Mouse (Mus musculus) kidney, adult 8-10 months (tissue): ENCODE measurements around the gene Phox2b.

Experiments
- DNase-seq, 2 experiments: peaks; one replicate each; pipeline ENCODE4 v3.0.0; 2022

The Phox2b gene

DNA sequence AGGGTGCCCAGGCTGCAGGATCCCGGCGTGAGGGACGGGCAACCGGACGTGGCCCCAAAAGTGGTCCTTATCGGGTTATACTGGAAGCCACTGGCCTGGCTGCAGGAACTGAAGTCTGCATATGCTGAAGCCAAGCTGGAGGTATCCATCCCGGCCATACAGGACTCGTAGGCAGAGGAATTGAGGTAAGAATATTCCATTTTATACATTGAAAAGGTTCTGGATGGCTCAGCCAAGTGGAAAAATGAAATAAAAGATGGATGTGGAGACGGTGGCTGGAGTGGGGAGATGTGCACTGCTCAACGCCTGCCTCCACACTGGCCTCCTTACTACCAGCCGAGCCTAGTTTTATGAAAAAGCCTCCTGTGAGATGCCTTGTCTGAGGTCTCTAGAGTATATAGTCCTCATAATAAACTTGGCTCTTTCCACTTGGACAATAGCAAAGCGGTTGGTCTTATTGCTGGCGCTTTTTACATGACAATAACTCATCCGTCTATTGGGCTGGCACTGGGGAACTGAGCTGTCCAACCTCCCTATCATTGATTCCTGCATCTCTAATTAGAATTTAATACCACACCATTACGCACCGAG is at the start of gene Phox2b:
TSS of gene Phox2b (minus strand) at position 569 of the 591 bp plus-strand sequence.
- no peak for DNase-seq

DNA sequence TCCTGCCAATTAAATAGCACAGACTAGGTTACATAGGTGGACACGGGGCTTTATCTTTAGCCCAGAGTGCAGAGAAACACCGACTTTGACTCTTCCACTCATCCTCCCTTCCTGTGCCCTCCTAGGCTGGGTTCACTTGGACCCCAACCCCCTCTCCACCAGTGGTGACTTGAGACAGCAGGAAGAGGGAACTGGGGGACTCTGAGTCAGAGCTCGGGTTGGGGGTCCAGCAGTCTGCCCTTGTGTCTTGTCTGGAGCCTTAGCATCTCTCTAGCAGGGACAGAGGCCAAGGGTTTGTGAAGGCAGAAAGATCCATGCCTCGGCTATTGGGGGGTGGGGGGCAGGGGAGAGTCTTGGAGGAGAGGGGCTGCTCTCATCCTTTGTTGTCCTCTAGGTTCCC is 43.5 kb upstream of the Phox2b start:
- DNase-seq, result no peak

DNA sequence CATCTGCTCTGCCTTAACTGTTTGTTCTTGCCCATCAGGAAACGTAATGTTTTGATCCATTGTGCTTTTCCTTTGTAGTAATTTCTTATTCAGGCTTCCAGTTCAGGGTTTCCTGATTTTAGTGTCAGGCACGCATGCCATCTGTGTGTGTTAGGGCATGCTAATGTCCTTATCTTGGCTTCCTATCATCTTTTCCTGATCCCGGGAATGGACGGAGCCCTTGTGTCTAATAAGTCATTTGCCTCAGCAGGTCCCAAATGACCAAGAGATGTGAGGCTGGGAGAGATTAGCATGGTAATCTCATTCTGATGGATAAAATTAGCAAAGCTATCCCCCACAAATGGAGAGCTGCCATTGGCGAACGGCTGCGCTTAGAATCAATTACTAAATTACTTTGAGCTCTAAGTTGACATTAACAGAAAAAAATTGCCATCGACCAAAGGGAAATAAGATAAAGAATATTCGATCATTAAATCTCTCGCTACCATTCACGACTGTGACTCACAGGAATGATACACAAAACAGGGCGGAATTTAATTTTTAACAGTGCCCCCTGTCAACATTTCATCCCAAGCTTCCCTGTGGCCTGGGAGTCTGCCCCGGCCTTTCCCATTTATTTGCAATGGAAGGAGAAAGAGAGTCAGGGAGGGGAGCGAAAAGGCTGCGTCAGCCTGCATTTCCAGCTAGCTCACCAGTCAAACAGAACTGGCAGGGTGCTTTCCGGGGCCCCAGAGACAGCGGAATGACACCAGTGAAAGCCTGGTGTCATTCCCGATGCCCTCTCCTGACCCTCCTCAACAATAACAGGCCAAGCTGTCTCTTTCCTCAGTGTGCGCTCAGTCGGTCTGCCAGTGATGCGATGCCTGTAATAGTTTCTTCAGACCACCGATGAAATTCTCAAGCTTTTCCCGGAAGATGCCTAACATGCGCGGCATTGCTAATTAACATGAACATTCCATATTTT is 40.2 kb upstream of the Phox2b start:
- no peak for DNase-seq

DNA sequence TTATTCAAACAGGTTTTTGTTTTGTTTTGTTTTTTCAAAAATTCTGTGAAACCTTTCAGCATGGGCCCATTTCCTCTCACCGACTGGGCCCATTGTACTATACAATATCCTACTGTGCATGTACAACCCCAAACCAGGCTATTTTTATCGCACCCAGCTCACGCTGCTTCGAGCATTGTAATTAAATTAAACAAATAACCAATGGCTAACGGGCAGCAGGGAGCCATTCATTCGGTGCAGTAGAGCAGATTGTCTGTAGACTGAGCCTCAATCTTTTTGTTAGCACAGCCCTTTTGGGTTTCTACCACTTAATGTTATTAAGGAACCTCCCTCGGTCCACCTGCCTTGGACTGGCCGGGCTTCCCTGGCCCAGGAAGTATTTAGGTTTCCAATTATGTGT is 39.5 kb upstream of the Phox2b start:
- DNase-seq, result no peak

DNA sequence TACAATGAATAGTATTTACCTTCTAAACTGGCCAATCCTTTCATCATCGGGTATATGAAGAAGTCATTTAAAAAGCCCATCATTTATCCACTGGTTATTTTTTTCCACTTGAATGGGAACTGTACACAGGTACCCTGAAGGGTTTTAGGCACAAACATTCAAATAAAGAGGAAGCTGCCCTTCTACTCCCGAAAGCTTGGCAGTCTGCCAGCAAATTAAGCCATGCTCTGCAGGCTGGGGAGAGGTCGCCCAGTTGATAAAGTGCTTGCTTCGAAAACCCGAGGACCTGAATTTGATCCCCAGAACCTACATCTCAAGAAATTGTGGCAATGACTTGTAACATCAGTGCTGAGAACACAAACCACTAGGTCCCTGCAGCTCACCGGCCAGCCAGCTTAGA is 35.6 kb upstream of the Phox2b start:
- no peak for DNase-seq

DNA sequence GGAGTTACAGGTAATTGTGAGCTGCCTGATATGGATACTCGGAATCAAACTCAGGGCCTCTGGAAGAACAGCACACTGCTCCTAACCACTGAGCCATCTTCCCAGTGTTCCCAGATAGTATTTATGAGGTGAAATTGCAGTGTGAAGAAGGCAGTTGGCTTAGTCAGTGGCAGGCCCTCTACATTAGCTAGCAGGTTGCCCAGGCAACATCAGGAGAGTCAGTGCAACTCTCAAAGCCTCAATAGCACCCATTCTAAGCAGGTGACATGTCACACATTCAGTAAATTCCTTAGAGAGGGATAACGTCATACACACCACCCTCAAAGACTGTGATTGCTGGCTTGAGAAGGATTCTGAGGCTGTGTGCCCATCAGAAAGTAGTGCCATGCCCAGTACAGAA is 32.6 kb upstream of the Phox2b start:
- DNase-seq, result no peak

DNA sequence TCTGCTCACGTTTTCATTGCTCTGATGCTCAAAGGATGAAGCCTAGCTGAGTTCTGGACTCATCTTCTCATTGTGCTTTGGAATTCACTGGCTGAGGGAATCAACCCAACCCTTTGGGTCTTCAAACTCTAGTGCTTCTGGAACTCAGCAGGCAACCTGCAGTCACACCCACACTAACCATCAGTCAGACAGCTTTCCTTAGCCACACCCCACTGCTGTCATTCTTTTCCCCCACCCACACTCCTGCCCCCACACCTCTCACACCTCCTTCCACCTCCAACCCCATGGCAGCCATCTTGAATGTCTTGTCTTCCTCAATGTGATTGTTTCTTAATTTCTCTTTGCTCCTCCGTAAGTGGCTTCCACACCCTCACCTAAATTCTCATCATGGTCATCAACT is 7.2 kb upstream of the Phox2b start:
- DNase-seq, result no peak

DNA sequence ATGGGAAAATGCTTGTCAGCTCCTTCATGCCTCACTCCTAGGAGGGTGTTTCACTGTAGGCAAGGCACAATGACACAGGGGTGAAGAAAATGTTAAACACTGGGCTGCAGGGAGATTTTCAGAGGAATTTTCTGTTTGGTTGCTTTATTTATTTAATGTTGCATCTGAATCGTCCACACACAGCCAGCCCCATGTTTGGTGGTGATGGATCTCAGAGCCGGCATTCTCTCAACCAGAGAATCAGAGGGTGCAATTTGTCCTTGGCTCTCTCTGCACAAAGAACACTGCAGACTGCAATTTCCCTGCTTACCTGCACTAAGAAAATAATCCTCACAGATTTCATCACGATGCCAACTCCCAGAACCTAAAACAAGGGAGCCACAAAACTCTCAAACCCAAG is 3.9 kb upstream of the Phox2b start:
- no peak for DNase-seq

DNA sequence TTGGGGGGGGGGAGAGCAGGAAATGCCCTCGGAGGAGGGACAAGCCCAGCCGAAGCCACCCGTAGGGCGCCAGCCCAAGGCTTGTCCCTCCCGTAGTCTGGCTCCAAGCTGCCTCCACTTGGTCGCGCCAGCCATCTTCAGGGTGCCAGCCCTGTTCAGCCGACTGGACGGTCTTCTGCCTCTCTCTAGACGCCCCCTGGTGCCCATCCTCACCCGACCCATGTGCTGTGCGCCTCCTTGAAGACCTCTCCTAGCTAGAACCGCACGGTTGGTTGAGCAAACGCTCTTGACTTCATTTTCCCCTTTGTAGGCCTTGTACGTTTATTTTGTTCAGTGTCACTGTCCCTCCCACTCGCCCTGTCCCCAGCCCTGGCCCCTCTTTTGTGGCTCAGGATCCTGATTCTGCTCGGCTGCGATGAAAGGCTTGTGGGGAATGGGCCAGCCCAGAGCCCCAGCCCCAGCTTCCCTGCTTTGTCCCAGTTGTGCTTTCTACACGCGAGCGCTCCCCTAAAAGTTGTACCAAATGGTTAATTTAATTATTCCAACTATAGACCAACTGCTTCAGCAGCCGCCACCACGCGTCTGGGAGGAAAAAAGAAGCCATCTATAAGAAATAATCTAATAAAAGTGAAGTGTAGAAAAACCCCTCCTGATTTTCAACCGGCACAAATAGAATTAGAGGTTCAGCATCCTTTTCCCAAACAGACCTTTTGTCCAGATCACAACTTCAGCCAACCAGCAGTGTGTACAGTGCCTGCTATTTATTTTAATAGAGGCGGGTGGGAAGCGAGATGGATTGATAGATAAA is 2.9 kb upstream of the Phox2b start:
- DNase-seq, result no peak

DNA sequence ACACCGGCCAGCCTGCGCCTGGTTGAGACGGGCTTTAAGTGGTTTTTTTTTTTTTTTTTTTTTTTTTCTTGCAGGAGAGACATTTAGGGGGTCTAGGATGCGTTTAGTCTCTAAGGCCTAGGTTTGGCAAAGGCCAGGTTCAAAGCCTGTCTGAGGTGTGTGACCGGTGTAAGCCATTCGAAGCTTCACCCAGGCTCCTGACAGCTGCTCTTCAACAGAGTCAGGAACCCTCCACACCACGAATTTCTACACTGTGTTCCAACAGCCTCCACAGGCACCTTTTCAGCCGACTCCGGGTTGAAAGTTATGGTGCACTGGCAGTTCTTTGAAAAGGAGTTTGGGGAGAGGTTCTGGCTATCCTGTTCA is 2.3 kb upstream of the Phox2b start:
- DNase-seq, result no peak

DNA sequence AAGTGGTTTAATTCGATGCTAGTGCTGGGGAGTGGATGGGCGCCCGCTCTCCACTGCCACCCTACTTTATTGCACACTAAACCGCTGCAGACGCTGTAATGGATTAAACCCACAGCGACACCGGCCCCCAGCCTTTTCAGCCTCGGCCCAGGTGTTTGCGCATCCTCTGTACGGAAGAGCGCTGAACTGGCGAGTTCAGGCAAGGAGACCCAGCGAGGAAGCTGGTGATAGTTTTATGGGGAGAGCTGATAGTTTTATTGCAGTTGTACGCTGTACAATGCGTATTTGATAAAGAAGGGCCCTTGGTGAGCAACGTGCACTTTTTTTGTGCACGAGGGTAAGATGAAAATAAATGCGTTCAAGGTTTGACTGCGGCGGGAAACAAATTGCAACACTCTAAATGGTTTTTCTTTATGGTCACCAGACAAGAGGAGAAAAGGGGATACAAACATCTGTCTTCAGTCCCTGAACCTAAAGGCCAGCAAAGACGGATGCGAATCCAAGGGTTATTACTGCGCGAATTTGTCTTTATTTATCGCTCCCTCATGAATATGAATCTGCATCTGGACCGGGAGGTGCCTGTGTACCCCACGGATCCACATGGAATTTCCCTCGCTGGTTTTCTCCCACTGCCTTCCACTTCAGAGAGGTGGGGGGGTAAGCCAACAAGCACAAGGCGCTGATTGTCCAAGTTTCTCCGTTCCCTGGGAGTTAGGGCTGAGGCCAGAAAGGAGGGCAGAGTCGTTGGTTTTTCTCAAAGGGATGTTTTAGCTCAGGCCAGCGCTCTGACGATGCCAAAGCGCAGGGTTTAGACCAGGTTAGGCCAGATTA is 1.7 kb upstream of the Phox2b start:
- no peak for DNase-seq

DNA sequence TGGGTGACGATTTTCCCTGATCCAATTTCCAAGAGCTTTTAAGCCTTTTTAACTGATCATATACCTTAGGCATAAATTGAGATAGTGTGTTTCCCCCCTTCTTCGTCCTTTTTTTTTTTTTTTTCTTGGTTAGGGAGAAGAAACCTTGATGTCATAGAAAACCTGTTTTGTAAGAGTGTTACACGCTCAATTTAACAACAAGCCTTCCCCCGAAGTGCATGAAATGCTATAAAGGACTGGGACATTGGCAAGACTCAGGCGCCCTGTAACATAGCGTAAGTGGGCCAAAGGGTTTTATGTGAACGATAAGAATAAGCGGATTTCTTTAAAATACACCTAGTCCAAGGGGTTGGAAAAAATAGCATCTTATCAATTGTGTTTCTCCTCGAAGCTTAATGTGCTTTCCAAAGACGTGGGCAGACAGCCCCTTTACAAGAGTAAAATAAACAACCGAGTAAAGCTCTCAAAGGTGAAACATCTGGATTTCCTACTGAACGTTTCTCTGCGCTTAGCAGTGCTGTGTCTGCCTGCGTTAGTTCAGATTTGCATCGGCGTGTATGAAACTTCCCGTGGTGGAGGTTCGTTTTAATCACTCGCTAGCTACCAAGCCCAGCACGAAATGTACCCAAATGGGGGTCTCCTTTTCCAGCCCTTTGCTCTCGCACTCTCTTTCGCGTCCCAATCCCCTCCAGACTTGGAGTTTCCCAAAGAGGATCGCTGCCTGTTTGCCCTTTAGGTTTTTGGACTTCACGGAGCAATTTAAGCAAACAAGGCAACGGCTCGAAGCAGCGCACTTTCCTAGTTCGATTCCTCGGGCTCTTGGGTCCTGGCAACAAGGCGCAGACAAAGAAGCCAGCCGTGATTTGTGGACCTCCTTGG is 531 bp upstream of the Phox2b start:
- no peak for DNase-seq

DNA sequence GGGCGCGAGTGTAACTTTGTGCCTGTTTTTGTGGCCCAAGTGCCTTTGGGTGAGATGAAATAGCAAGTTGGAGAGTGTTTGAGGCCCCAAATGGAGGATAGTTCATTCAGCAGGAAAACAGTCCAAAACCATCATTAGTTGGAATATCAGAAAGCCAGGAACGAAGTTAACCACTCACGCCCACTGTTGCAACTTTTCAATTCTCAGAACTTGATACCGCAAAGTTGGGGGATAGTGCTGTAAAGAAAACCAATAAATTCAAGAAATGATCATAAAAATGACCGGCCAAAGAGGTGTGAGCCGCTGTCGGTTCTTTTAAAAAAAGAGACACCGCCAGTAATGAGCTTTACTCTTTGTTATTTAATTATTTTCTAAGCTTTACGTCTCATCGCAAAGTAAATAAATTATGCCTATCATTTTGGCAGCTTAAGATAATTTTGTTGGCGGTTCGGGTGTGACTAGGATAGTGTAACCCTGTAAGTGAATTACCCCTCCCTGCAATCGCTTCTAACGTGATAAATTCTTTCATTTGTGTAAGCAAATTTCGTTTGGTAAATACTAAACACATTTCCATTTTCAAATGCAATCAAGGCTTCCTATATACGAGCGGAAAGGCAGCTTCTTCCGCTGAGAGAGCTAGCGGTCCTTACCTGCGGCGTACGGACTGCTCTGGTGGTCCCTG is 909 bp downstream of the Phox2b start:
- no peak for DNase-seq

DNA sequence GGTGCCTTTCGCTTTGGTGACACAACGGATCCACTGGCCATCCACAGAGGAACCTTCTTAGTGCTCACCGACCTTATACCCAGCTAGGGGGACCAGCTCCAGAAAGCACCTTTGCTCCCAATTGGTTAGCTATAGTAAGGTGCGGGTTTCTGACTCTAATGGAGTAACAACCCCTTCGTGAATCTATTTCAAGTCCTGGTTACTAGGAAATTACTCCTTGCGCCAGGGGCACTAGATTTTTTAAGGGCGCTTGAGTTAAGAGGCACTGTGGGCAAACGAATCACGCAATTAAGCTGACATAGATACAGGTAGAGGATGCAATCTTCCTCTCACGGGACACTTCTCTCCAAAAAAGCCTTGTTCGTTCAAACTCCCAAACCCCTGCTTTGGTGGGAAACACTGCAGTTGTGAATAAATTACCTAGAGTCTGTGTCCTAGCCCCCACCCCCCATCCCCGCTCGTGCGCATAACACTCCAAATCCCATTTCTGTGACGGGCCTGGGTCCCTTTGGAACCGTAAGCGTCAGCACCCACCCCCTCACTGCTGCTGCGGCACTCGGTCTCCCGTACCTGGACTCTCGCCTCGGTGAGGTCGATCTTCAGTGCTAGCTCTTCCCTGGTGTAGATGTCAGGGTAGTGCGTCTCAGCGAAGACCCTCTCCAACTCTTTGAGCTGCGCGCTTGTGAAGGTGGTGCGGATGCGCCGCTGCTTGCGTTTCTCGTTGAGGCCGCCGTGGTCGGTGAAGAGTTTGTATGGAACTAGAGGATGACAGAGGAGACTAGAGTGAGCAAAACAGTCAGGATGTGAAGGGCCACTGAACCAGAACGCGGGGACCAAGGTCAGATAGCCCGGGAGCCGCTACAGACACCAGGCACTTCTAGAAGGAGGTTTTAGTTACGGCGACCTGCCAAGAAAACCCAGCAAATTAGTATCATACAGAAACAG is 1.7 kb downstream of the Phox2b start:
- no peak for DNase-seq

DNA sequence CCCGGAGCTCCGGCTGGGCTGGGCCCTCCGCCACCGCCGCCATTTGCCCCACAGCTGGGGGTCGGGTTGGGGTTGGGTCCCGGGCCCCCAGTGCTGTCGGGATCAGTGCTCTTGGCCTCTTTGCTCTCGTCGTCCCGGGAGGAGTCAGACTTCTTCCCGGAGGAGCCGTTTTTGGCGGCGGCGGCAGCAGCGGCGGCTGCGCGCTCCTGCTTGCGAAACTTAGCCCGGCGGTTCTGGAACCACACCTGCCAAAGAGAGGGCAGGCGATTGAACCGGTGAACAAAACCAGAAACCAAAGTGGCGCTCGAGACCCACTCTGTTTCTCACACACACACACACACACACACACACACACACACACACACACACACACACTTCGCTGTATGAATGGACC is 2.7 kb downstream of the Phox2b start:
- no peak for DNase-seq

DNA sequence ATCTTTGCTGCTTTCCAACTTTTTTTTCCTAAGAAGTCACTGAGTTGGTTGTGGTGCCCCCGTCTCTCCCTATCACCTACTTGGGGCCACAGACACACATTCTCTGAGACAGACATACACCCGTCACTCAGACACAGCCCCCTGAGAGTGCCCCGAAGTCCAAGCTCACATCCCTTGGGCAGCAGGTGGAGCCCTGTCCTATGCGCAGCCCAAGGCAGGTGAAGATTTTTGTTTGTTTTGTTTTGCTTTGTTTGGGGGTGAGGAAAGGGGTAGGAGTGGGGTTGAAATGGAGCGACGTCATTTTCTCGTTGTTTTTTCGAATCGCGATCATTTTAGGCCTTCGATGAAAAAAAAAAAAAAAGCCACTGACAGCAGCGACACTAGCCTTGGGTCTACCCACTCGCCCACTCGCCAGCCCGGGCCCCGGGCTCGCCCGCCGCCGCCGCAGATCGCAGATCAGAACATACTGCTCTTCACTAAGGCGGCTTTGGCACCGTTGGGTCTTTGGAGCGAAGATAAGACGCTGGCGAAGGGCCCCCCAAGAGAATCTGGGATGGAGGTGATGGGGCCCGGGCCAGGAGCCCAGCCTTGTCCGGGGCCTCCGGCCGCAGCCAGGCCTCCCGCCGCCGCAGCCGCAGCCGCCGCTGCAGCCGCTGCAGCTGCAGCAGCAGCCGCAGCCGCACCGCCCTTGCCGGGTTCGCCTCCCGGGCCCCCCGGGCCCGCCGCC is 3.3 kb downstream of the Phox2b start:
- DNase-seq, result no peak

DNA sequence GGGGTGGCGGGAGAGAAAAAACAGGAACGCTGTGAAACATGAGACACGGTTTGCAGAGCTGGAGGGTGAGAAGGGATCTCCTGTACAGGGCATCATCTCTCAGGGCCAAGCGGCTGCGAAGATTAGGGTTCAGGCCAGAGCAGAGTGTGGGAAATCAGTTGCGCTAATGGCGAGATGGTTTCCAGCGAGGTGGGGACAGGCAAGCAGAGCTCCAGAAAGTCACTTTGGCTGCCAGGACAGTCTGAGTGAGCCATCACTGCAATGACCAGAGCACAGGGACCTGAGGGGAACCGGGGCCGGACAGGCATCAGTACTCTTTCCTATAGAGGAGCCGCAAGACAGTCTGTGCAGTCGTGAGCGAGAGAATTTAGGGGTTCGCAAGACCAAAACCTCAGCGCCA is 3.9 kb downstream of the Phox2b start:
- no peak for DNase-seq

DNA sequence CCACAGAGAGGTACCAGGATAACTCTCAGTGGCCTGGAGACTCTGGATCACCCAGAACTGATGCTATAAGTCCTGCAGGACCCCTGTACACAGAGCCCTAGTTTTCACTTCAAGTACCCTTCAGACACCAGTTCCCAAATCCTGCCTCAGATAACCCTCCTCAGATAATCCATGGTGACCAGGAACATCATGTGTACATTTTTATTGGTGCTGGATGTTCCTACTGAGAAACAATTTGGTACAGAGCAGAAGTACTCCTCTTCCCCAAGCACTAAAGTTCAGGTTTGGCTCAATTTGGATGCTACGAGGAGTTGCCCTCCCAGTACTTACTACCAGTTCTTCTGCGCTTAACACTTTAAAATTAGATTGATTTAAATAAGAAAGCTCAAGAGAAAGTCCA is 5.1 kb downstream of the Phox2b start:
- no peak for DNase-seq

DNA sequence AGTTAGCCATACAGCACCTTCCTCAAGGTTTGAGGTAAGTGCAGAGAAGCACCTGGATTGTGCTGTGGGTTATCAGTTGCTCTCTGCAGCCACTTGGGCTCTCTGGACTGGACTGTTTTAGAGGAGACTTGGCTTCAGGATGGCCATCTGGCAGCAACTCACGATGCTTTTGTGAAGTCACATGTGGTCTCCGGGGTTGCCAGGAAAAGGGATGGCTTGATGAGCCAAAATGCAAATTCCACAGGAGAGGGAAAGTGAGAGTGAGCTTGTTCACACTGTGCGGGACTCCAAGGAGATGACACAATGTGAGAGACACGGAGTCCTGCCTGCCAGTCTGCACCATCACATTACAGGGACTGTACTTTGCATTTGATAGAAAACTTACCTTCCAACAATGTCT is 7.3 kb downstream of the Phox2b start:
- no peak for DNase-seq
